Mouse (Mus musculus) kidney, adult 8-10 months (tissue): ENCODE results near the gene Yap1.

Experiments
- DNase-seq, 2 experiments: peaks; one replicate each; pipeline ENCODE4 v3.0.0; 2022

Gene Yap1

DNA sequence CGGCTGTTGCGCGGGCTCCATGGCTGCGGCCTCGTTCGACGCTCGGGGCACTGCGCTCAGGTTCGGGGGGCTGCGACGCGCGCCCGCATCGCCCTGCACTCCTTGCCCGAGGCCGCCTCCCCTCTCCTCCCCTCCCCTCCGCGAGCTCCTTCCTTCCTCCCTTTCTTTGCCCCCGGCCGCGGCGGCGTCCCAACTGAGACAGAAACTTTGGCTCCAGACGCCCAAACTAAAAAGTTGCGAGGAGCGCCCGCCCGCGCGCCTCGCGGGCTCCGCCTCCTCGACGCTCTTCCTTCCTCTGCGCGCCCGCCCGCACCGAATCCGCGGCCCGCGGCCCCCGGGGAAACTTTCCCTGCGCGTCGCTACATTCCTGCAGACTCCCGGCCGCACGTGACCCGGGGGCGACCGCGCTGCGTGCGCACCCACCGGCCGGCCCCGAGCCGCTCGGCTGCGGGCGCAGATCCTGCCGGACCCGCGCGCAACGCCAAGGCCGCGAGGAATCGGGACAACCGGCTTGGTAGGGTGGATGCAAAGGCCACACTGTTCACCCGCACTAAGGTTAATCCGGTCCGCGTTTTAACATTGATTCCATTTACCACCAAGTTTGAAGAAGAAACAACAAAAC is at the start of gene Yap1:
TSS of gene Yap1 (minus strand) at position 227 of the 622 bp plus-strand sequence.
- DNase-seq: peak; percentile 89 to 90

DNA sequence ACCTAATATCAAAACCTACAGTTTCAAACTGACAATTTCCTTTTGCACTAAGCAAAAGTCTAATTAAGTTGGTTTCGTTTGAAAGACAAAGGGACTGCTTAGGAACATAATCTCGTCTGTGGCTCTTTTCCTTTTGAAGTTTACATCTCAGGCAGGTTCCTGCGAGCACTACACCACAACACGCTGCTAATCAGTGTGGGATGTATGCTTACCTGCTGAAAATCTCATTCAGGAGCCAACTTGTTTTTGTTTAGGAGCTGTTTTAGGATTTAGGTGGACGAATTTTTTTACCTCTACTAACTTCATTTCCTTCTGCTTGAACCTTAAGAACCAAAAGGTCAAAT is 38.6 kb upstream of the Yap1 start:
- DNase-seq: no peak

DNA sequence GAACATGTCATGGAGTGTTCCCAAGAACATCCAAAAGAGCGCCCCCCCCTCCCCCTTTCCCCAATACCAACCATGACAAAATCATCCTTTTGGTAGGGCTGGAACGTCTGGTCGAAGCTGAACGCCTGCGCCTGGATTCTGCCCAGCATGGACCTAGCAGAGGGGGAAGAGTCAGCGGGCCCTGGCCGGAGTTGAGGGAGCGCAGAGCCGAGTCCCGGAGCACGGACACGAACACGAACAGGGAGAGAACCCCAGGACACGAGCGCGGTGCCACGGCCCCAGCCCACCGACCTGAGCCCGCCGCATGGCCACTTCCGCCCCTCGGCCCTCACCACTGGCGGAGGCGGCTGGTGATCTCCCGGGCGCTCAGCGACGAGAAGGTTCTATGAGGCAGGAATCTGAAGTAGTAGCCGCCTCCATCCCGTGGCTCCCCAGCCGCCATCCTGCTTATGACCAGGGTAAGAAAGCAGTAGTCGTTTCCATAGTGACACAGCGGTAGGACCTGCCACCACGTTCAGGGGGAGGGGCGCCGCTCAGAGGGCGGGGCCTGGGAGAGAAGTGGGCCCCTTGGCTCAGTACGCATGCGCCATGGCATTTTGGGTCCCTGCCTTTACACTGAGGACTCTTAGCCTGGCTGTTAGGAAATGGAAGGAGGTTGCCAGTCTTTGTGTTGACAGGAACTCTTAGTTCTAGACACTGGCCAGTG is 38.1 kb upstream of the Yap1 start, which contains the start of gene Cfap300:
TSS of gene Cfap300 (minus strand) at position 486 of the 706 bp plus-strand sequence.
- peak; percentile 96 to 98 for DNase-seq

DNA sequence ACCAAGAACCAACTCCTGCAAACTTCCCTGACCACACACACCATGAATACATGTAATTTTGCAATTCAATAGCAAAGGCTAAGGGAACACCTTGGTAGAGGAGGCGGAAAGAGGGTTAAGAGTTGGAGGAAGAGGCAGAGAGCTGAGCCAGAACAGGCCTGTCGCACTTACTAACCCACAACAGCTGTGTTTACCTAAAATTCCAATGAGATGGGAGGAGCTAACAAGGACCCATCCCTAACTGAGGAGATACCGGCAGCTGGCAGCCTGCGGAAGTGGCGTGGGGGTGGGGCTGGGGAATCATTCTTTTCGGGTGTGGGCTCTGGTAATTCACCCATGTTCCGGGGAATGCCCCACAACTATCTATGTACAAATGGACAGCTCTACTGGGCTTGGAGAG is 31.1 kb upstream of the Yap1 start:
- no peak for DNase-seq

DNA sequence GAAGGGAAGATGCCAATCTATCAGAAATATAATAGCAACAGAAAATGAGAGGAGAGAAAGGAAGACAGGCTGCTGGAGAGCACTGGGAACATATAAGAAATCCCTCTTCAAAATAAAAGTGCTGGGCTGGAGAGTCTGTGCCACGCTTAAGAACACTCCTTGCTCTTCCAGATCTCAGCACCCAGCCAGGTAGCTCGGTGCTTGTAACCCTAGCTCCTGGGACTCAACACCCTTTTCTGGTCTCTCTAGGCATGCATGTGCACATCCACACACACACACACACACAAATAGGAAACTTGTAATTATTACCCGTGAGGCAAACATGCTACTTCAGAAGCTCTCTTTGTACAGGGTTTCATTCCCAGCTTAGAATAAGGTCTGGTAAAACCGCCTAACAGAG is 30.7 kb upstream of the Yap1 start:
- DNase-seq: no peak

DNA sequence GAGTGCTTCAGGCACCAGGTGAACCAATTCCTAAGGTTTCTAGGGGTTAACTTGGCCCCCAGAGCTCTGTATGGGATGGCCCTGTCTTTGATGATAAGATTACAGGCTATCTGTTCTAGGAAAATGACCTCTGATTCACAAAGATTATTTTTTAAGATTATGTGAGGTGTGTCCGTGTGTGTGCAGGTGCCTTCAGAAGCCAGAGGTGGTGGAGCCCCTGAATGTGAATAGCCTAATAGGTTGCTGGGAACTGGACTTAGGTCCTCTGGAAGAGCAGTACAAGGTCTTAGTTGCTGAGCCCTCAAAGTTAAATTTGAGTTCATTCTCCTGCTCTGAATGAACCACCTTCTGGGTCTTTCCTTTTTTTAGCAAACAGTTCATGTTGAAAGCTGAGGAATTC is 29.7 kb upstream of the Yap1 start:
- no peak for DNase-seq

DNA sequence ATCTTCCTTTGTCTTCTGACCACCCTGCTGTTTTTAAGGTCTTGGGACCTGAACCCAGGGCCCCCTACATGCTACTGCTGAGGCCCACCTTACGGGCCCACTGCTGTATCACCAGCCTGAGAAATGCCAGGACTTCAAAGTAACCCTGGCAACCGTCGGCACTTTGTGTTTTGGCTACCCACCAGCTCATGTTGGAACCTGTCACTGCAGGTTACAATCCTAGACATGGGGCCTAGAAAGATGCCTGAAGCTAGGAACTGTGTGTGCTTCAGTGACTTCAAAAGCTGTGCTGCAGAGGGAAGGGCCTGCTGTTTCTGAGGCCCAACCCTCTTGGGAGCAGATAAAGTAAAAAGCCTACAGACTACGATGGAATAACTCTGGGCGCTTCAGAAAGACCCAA is 28.5 kb upstream of the Yap1 start:
- DNase-seq: no peak

DNA sequence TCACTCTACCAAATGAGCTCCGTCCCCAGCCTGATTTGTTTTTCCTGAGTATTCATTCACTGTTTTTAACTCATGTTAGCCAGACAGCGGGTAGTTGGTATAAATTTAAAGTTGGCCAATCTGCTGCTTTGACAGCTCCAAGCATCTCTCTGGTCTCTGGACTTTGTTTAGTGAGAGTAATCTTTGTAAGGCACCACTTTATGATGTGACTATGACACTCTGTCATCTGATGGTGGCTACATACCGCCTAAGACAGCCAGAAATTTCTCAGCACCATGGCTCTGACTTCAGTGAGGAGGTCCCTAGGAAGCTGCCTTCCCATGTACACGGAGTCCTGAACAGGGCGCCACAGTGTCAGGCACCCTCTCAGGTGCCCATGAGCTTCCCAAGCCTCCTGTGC is 14.2 kb upstream of the Yap1 start:
- no peak for DNase-seq

DNA sequence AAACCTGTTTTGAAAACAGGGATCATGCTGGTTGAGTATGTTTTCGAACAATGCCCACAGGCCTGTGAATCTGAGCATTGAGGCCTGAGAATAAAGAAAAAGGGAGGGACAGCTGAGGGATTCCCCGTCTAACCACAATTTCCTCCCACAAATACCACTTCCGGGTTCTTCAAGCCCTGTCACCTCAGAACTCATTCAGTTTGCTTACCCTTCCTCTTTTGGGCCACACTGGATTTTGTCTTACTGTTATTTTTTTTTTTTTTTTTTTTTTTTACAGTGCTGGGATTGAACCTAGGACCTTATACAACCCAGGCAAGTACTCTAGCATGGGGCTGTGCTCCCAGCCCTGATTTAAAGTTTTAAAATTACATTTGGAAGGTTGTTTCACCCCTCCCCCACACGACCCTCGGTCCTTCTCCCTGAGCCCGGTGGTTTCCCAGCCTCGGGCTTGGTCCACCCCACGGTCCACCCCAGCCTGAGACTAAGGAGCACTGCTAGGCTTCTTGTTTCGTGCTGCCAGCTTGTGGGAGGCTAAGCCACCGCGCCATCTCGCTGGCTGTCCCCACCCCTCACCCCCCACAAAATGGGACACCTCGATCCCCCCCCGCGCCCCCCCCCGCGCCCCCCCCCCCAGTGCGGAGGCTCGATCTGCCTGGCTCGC is 13.0 kb upstream of the Yap1 start:
- DNase-seq: no peak

DNA sequence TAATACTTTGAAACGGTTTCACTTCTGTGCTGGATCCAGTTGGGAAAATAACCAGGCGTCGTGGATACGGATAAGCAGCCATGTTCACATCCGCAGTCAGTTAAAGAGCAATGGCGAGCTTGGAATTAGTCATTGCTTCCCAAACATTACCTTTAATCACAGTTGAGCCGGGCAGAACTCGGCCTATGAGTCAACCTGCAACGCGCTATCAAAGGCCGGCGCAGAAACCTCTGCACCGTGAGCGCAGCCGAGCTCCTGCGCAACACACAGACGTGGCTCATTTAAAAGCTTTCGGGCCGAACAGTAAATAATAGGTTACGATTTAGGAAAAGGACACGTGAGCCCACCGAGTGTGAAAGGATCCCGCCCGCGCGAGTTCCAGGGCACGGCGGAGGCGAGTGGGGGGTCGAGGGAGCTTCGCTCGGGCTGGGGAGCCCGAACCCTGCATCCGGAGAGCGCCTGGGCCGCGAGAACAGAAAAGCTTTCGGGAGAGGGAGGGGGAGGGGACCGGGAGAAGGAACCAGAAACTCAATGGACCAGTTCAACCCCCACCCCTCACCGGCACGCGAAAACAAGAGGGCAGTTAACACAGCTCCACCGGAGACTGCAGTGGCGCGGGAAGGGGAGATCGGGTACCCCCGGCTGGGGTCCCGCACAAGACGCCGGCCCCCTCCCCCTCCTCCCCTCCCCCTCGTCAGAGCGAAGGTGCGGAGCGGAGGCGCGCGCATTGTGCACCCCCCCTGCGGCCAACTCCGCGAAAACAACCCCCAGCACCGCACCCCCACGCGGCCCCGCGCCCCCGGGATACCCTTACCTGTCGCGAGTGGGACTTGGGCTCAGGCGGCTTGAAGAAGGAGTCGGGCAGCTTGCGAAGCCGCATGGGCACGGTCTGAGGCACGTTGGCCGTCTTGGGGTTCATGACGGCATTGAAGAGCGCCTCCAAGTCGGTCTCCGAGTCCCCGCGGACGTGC is 810 bp downstream of the Yap1 start:
- DNase-seq: peak; percentile 65 to 73

DNA sequence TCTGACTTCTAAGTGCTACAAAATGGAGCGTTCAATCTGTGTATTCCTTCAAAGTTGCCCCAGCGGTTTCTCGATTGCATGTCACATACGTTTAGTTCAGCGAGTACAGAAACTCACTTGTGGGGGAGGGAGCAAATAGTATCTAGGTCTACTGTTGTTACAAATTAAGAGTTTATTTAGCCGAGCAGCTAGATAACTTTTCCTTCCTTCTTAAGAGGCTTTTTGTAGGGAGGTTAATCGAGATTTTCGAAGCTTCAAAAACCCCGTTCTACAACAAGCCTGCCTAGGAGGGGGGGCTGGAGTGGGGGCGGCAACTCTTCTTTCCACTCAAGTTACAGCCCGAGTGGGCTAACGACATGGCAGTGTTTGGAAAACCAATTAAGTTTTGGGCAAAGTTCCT is 1.6 kb downstream of the Yap1 start:
- no peak for DNase-seq

DNA sequence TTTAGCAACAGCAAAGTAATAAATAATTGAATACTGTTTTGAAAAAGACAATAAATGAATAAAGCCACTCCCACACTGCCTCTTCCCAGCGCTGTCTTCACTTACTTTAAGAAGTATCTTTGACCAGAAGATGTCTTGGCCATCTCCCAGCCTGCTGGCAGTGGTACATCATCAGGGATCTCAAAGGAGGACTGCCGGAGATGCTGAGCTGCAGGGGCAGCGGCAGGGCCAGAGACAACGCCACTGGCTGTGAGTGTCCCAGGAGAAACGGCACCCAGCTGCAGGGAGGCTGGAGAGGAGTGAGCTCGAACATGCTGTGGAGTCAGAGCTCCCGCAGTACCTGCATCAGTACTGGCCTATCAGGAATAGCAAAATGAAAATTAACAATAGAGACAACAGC is 3.0 kb downstream of the Yap1 start:
- no peak for DNase-seq

DNA sequence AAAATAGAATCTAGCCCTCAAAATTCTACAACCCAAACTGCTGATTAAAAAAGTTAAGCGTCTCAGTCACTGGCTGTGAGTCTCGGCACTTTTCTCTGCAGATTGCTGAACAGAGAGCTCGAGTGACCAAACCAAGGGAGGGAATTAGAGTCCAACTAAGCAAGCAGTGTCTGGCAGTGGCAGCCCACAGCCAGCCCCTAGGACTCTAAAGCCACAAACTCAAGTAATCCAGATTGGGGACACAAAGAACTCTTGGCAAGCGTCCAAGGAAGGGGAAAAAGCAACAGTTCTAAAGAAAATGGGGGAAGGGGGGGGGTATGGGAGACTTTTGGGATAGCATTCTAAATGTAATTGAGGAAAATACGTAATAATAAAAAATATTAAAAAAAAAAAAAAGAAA is 10.1 kb downstream of the Yap1 start:
- DNase-seq: no peak

DNA sequence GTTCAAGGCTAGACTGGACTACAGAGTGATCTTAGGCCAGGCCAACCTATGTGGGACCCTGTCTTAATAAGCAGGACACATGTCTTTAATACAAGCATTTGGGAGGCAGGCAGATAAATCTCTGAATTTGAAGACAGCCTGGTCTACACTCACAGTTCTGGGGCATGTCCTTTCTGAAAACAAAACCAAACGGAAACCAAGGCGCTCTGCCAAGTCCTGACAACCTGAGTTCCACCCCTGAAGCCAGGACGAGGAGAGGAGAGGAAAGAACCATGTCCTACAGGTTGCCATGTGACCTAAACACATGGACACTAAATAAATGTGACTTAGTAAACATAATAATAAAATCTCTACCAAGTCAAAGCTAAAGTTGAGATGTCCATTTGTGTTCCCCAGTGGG is 11.7 kb downstream of the Yap1 start:
- DNase-seq: peak in 1 of 2 experiments; percentile 39

DNA sequence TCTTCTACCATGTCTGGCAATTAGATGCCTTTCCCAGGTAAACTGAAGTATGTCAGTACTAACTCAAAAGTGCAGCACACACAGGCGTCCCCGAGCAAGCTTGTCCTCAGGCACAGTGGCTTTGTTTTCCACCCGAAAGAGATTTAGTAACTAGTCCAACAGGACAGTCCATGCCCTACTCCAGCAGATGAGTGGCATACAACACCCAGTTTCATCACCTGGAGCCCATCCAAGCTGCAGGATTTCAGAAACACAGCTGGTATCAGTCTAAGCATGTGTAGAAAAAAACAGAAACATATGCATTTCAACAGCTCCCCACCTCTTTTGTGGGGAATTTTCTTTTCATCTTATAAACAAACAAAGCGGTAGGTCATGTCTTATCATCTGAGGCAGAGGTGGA is 13.5 kb downstream of the Yap1 start:
- no peak for DNase-seq

DNA sequence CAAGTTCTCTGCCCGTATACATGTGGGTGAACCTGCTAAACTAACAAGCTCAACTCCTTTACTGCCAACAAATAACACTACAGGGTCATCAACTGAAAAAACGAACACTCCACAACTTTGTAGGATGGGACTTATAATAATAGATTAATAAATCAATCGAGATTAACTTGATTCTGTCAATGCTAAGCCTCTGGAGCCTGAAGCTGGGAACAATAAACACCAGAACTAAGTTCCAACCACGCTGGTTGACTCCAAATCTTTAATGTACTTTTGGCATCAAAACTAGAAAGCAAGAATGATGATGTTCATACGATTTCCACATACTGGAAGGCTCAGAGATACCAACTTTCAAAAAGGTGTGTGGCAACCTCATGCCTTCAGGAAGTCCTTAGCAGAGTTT is 17.3 kb downstream of the Yap1 start:
- no peak for DNase-seq

DNA sequence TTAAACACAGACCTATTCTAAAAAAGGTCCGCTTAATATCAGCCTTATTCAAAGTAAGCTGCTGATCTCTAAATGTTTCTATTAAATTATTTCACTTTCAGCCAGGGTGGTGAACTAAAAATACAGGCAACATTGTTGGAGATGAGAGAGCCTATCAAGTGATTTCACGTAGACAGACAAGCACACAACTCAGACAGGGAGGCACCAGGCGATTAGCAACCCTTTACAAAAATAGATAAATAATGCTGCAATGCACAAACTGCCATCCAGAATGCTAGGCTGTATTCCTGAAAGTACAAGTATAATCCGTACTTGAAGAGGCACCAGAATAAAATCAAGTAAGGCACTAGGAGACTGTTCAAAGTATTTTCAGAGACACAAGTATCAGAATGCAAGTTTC is 20.1 kb downstream of the Yap1 start:
- DNase-seq: no peak

DNA sequence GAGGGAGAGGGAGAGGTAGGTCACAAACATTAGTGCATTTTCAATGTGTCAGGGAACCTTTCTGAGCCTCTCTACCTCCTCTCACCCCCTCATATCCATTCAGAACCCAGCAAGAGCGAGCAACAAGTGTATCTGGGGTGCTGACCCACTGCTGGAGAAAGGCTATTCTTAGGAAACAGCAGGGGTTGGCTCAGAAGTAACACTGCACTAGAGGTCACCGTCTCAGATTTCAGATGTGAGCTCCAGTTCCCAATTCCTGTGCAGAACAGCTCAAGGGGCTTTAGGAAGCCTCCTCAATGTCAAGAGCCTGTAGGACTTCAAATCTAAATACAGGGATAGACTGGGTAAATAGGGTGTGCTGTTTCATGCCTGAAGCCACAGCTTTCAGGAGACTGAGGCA is 20.7 kb downstream of the Yap1 start:
- DNase-seq: no peak

DNA sequence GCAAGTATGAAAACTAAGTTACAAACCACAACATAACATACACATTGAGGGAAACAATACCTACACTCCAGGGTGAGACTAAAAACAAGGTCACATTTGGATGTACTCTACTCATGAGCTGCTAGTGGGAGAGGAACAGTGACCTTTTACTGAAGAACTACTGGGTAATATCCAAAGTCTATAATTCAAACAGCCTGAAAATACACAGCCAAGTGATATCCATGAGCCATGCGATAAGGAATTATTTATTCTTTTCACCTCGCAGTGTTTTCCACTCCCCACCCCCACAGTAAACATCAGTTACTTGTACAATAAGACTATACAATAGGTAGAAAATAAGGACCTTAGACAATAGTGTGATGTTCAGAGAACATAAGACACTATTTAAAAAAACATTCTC is 24.2 kb downstream of the Yap1 start:
- DNase-seq: no peak

DNA sequence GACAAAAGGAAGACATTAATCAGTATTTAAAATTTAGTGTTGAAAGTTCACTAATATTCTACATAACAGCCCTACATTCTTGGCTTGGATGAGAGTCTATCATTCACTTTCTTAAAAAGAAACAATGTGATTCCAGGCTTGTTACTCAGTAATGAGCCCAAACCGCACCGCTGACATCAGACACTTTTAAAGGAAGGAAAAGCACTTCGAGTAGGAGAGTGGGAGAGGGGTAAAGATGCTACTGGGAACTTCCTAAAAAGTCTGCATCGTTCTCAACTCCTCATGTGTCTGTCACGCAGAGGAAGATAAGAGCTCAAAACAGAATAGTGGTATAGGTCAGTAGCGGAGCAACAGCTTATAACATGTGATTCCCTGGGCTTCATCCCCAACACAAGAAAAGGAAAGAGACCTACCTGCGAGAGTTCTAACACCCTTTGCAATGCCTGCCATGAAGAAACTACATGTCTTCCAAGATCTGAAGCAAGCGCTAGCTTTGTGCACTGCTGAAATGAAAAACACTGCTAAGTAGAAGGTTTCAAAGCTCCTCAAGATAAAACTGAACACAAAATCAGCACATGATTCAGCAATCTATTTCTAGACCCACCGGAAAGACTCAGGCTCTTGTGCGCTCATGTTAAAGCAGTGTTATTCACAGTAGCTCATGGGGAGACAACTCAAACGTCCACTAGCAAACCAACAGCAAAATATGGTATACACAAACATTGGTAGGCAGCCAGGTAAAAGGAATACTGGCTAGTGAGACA is 25.1 kb downstream of the Yap1 start:
- DNase-seq: no peak

DNA sequence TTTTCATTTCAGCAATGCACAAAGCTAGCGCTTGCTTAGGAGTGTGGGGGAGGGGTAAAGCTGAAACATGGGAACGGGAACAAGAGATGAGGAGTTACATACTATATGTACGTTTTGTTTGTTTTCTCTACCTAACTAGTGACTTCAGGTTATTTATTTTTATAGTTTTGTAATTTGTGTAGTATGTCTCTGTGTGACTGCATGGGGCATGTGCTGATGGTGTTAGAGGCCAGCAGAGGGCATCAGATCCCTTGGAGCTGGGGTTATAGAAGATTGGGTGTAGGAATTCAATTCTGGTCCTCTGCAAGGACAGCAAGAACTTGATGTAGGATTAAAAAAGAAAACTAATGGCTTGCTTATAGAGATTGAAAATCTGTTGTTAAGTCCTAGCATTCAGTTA is 25.9 kb downstream of the Yap1 start:
- no peak for DNase-seq

DNA sequence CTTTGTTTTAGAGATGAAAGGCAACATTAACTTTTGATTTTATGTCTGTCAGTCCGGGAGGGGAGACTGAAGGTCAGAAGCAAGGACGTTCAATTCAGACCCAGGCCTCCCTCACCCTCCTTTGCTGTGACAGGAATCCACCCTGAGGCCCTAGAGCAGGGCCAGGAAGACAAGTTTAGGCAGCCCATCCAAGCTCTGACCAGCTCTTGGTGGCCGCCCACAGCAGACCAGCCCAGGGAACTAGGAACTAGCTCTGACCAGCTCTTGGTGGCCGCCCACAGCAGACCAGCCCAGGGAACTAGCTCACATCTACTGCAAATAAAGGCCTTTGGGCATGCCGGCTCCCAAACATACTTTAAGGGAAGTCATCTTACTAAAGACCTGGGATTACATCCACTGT is 26.8 kb downstream of the Yap1 start:
- peak in 1 of 2 experiments; percentile 28 for DNase-seq
